Mouse (Mus musculus): ENCODE data around the gene Foxo6.

DNA sequence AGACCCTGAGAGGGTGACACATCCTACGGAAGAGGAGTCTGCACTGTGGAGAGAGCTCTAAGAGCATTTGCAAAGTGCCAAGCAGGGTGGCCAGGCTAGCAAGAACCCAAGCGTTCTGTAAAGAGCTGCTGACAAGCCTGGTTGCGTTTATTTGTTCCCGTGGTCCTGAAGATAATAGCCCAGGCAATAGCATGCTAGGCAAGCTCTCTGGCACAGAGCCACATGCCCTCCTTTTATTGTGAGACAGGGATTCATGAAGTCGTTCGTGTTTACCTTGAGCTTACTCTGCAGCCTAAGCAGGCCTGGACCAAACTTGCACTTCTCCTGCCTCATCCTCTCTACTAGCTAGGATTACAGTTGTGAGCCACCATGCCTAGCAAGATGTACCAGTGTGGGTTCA, 65.4 kb downstream of the Foxo6 start:
- TF ChIP-seq CTCF (IDR thresholded peaks at IDR 0.05) (no peak), EP300 (IDR thresholded peaks at IDR 0.05) (no peak)
